Mouse (Mus musculus): ENCODE data around the gene Fbxo31.

Gene Fbxo31

DNA sequence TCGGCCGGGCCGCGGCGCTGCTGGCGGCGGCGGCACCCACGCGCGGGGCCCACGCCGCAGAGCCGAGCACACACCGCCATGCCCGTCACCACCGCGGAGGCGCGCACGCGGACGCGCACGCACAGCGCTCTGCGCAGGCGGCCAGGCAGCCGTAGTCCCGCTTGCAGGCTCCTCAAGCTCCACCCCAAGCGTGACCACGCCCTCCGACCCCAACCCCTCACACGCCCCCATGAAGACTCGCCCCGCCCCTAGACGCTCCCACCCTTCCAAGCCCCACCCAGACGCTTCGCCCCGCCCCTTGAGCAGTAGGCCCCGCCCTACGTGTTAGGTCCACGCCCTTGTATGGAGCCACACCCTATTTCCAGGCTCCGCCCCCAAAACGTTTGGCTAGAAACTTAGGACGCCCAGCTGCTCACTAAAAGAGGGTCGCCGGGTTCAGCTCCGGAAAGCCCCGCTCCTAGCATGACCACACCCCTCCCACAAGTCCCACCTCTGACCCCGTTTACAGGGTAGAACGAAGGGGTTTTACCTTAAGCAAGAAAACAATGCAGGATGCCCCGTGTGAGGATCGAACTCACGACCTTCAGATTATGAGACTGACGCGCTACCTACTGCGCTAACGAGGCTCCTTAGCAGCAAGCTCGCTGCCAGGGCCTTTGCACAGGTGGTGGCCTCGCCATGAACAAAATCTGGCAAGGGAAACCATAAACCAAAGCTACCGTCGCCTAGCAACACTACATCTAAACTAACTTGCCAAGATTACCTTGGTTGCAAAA lies at the start of gene Fbxo31:
TSS of gene Fbxo31 (minus strand) at position 131 of the 776 bp plus-strand sequence.
- CTCF ChIA-PET, result interaction anchor here (1.1 kb wide), 1 partner anchor 12 kb away, joined by 3 read pairs; the partner anchor contains the start of gene Map1lc3b

DNA sequence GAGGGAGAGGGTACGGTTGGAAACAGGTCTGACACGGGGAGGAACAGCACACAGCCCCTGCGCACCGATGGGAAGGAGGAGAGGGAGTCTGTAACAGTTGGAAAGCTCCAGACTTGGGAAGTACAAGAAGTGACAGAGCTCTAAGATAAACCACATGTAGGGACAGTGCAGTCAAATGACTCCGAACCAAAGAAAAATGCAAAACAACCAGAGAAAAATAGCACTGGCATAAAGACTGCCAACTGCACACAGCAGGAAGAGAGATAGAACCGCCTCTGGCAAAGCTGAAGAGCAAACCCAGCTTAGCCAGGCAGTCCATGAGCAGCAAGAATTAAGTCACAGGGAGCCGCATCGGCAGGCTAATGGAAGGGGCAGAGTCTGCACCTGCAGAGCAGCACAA lies 44.4 kb upstream of the Fbxo31 start:
- CTCF ChIA-PET, result no interaction called here

DNA sequence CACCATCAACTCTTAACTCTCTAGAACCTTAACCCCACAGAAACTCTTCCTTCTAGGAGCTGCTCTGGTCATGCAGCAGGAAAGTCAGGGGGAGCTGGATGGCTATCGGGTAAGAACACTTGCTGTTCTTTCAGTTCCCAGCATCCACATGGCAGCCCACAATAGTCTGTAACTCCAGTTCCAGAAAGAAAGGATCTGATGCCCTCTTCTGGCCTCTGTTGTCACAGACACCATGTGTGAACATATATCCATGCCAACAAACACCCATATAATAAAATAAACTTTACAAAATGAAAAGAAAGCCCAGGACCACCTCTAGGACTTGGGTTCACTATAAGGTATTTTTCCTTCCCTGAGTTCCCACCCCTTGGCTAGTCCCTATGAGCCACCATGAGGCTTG lies 43.3 kb upstream of the Fbxo31 start:
- CTCF ChIA-PET, result interaction anchor here (0.6 kb wide), 1 partner anchor 304 kb away, joined by 5 read pairs; no protein-coding TSS in a partner anchor

DNA sequence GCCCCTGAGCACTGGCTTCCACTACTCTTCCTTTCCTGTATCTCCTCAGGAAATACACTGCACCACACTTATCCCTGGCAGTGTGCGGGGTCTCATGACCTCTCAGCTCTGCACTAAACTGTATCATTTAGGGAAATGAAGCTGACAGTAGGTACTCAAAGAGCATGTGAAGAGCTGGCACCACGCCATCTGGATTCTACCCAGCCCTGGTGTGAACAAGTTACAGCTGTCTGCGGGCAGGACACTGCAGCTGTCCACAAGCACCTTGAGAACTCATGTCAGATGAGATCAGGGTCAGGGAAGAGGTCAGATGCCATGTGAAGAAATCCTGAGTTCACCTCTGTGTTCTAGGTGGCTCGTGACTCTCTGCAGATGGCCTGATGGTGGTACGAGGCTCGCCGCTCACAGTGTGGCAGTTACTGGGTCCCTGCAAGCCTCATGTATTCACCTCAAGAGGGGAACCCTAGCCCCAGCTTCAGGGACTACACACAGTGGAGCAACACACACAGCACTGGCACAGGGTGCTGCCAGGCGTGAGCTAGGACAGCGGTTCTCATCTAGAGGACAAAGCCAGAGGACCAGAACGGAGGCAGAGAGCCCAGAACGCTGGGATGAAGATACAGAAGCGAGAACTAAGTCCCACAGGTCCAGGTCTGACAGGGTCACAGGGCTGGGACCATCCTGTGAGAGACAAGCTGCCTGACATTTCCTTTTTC lies 42.4 kb upstream of the Fbxo31 start:
- CTCF ChIA-PET, result no interaction called here

GRCm38 (mm10) chr8:121619401-121619995 lies 40.9 kb upstream of the Fbxo31 start:
- CTCF ChIA-PET, result no interaction called here

- CTCF ChIA-PET, result no interaction called here
Measured at GRCm38 (mm10) chr8:121613419-121613818, 34.8 kb upstream of the Fbxo31 start.

DNA sequence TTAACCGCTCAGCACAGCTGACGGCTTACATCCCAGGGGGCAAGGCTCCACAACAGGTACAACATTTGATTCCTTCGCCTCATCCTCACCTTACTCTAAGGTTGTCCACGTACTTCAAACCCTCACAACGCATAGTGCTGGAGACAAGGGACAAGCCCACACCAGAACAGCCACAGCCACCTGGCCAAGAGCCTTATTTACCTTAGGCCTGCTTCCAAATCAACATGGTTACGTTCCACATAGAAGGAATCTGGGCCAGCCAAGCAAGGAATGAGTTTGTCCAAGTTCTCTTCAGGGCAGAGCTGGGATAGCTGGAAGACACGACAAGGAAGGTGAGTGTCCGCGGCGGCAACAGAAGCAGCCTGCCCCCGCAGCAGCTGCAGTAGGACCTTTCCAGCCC lies 31.3 kb upstream of the Fbxo31 start:
- CTCF ChIA-PET, result no interaction called here

DNA sequence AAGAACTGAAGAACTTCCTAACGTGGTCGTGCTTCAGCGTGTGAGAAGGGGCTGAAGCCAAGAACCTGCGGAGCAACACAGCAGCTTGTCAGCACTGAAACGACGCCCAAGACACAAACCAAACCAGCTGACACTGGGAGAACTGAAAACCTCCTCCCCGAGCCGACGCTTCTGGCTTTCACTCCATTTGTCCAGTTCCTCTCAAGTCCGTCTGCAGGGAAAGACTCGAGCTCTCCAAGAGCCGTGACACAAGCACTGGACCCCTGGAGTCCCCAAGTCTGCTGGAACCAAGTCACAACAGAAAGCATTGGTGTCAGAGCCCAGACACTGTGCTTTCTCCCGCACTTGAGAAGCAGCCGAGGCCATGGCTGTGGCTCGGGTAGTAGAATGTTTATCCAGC lies 30.6 kb upstream of the Fbxo31 start:
- CTCF ChIA-PET, result no interaction called here

DNA sequence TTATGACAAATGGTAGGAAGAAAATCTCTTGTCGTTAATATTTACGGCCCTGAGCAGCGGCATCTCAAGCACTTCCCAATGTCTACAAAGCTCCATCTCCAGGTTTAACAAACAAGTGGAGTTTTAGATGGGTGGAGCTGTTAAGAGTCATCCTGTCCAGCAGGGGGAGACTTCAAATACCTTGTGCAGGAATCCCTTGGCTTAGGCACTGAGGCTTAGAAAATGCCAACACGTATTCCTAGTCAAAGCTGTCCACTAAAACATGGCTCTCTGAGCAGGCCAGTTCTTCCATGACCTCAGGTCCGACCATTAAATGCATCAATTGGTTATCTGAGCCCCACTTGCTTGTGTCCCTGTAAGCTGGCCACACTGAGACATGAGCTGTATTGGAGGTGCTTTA lies 29.1 kb upstream of the Fbxo31 start:
- CTCF ChIA-PET, result no interaction called here

GRCm38 (mm10) chr8:121603801-121604200 lies 25.2 kb upstream of the Fbxo31 start:
- CTCF ChIA-PET, result no interaction called here

- CTCF ChIA-PET, result no interaction called here
Measured at GRCm38 (mm10) chr8:121602860-121603259, 24.3 kb upstream of the Fbxo31 start.

DNA sequence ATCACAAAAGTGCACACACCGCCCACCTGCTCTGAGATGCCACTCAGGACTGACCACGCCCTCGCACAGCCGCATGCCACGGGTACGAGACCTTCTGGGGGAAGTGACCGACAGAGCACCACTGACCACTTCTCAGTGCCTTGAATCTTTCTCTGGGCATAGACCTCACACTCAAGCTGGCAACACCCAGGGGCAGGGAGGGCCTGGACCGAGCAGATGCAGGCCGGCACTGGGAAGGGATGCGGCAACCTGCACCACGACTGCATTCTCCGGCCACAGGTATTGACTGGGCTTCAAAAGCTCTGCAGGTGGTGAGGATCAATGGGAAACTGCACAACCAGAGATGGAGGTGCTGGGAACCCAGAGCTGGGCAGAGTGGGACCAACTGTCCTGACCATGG lies 23.8 kb upstream of the Fbxo31 start:
- CTCF ChIA-PET, result interaction anchor here (1.0 kb wide), 1 partner anchor 9 kb away, joined by 10 read pairs; no protein-coding TSS in a partner anchor

GRCm38 (mm10) chr8:121599842-121600241 lies 21.2 kb upstream of the Fbxo31 start:
- CTCF ChIA-PET, result no interaction called here

DNA sequence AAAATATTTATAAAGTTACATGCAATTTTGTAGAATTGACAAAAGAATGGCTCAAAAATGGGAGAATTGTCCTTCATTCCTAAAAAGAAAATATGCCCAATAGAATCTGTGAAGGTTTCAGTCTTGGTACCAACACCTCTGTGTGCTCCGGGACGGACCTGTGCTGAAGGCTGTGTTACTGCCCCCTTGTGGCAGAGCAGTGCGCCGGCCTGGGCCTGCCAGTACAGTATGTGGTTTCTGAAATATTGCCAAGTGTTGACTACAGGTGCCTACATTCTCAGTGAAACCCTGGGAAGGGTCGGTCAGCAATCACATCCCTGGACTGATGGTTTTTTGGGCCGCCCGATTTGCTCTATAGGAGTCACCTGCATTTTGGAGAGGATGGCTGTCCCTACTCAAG lies 20.3 kb upstream of the Fbxo31 start:
- CTCF ChIA-PET, result interaction anchor here (0.6 kb wide), 1 partner anchor 483 kb away, joined by 4 read pairs; no protein-coding TSS in a partner anchor

DNA sequence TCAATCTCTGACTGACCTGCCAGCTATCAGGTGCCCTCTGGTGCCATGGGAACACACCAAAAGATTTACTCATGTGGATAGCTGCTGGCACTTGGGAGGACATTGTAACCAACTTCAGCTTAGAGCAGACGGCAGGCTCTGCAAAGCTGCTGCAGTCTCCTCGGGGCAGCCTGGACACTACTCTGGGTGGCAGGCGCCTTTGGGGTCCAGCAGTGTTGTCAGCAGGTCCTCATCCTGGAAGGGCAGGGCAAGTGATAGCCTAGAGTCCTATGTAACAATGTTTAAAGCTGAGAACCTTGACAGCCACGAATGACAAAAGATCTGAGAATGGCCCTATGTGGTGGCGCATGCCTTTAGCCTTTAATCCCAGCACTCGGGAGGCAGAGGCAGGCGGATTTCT lies 19.6 kb upstream of the Fbxo31 start:
- CTCF ChIA-PET, result no interaction called here

- CTCF ChIA-PET, result interaction anchor here (1.4 kb wide), 1 partner anchor 11 kb away, joined by 4 read pairs; no protein-coding TSS in a partner anchor
Measured at GRCm38 (mm10) chr8:121597492-121597891, 18.9 kb upstream of the Fbxo31 start.

- CTCF ChIA-PET, result interaction anchor here (0.7 kb wide), 1 partner anchor 13 kb away, joined by 3 read pairs; no protein-coding TSS in a partner anchor
Measured at GRCm38 (mm10) chr8:121593983-121594382, 15.4 kb upstream of the Fbxo31 start.

GRCm38 (mm10) chr8:121593293-121593692 lies 14.7 kb upstream of the Fbxo31 start:
- CTCF ChIA-PET, result interaction anchor here (0.6 kb wide), 1 partner anchor 9 kb away, joined by 10 read pairs; no protein-coding TSS in a partner anchor

GRCm38 (mm10) chr8:121591178-121592066 lies 12.8 kb upstream of the Fbxo31 start:
- CTCF ChIA-PET, result interaction anchor here (0.7 to 1.4 kb wide), 3 partner anchors 12 to 104 kb away, joined by 3 to 9 read pairs (median 3); partner anchors contain the start of gene Fbxo31

- CTCF ChIA-PET, result interaction anchor here (0.7 to 1.4 kb wide), 4 partner anchors 11 to 105 kb away, joined by 3 to 9 read pairs (median 3); partner anchors contain the start of gene Fbxo31
Measured at GRCm38 (mm10) chr8:121590203-121591177, 11.9 kb upstream of the Fbxo31 start, which contains the start of gene Map1lc3b. Map1lc3b (plus strand) TSS chr8:121590361.
